Mouse (Mus musculus) heart, embryonic 15.5 days (tissue): ENCODE data around the gene Cdc42bpg. TPM values are rescaled to one million over a fixed set of nuclear protein-coding genes. Genes with fewer than 3 reads are reported as not detected.

Experiments used
- ATAC-seq: fragments of 200-750 bp; cut with Nextera tagmentation; replicated peaks from 2 replicates; pipeline ENCODE4 v1.8.0; 2017; ENCODE audit warnings: low read depth, moderate TSS enrichment; ENCODE audit not compliant: insufficient number of reproducible peaks, insufficient read depth, low FRiP score
- H3K27ac ChIP-seq: fragments of 300-500 bp; sonication (generic); 2 replicates; pipeline ENCODE4 v1.5.1; 2015; ENCODE audit warnings: mild to moderate bottlenecking, inconsistent platforms
- H3K27me3 ChIP-seq: fragments of 300-500 bp; sonication (generic); 2 replicates; pipeline ENCODE4 v1.6.1; 2015; ENCODE audit warnings: inconsistent platforms
- H3K36me3 ChIP-seq: fragments of 300-500 bp; sonication (generic); 2 replicates; pipeline ENCODE4 v1.6.1; 2015; ENCODE audit warnings: mild to moderate bottlenecking, inconsistent platforms
- H3K4me1 ChIP-seq: fragments of 300-500 bp; sonication (generic); replicated peaks from 2 replicates; pipeline ENCODE4 v1.6.1; 2015; ENCODE audit warnings: inconsistent platforms
- H3K4me2 ChIP-seq: fragments of 300-500 bp; sonication (generic); 2 replicates; pipeline ENCODE4 v1.6.1; 2015; ENCODE audit warnings: inconsistent platforms, mild to moderate bottlenecking, moderate library complexity
- H3K4me3 ChIP-seq: fragments of 300-500 bp; sonication (generic); 2 replicates; pipeline ENCODE4 v1.5.1; 2015; ENCODE audit warnings: mild to moderate bottlenecking, inconsistent platforms
- H3K9ac ChIP-seq: fragments of 300-500 bp; sonication (generic); 2 replicates; pipeline ENCODE4 v1.6.1; 2015; ENCODE audit warnings: mild to moderate bottlenecking, inconsistent platforms
- H3K9me3 ChIP-seq: fragments of 300-500 bp; sonication (generic); replicated peaks from 2 replicates; pipeline ENCODE4 v1.6.1; 2016; ENCODE audit warnings: inconsistent platforms
- WGBS: fragments of 180-500 bp; shearing (Covaris S2); methylation state at CpG from one replicate; pipeline ENCODE4 v1.1.7; 2015; ENCODE audit warnings: mixed read lengths; 5-methylcytosine and 5-hydroxymethylcytosine counted together
- polyA plus RNA-seq: library from polyadenylated mRNA; unstranded; fragments of >200 nt; fragmentation: Nextera tagmentation; extraction: Ambion mirVana; gene quantifications from 2 replicates; pipeline ENCODE4 v1.2.1, GENCODE M21; 2015

Gene Cdc42bpg
- 0.30 and 0.60 TPM in 2 replicates for polyA plus RNA-seq

DNA sequence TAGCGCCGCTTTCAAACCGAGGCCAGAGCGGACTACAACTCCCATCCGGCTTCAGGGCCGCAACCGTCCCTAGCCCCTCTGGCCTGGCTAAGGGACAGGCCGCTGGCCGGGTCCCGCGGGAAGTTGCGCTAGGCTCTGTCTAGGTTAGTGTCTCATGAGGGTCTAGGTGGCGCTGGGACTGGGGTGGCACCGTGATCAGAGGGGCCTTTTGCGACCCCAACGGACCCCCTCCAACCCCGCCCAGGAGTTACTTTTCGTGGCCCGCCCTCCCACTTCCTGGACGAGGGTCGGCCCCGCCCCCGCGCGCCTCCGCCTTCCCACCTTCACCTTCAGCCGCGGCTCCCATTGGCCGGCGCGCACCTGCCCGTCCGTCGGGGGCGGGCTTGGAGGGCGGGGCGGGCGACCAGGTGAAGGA is at the start of gene Cdc42bpg:
Gene Cdc42bpg (plus strand): TSS at position 320 of the 415 bp plus-strand sequence.
- Histone ChIP-seq H3K9me3 (no peaks in the 10 kb centered on the region), H3K4me2 (peak within 1 kb of the TSS; percentile 78), H3K9ac (peak within 1 kb of the TSS; percentile 73), H3K36me3 (peaks cover 3% of the 10 kb centered on the region; the same call in 1 of the 2 replicates), H3K4me1 (peaks cover 31% of the 10 kb centered on the region), H3K4me3 (peak within 1 kb of the TSS; percentile 68), H3K27ac (peak within 1 kb of the TSS; percentile 83), H3K27me3 (no peaks in the 10 kb centered on the region)
- peak; percentile 83 for ATAC-seq
- whole genome bisulfite sequencing: under 1% methylated on average over 36 of the region's 38 CpGs

DNA sequence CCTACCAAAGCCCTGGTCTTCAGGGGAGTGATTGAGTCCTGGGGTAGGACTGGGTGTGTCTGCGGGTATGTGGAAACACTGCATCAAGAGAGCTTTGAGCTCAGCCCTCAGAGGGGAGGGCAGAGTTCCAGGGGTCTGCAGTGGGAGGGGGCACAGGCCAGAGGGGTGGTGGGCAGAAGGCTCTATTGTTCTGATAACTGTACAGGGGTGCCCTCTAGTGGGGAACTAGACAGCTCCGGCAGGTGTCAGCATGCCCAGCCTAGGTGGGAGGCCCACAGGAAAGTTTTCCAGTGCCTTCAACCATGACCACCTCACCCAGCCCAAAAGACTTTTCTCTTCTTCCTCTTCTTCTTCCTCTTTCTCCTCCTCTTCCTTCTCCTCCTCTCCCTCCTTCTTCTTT is 45.8 kb upstream of the Cdc42bpg start:
- no peaks in the 10 kb centered on the region for H3K4me1 ChIP-seq
- no peak overlapping the region for H3K4me3 ChIP-seq
- no peak for ATAC-seq
- no peaks in the 10 kb centered on the region for H3K9me3 ChIP-seq
- peaks cover 59% of the 10 kb centered on the region for H3K36me3 ChIP-seq
- H3K27ac ChIP-seq: no peak overlapping the region
- no peaks in the 10 kb centered on the region for H3K27me3 ChIP-seq
- no peak overlapping the region for H3K9ac ChIP-seq
- H3K4me2 ChIP-seq: no peak overlapping the region
- WGBS: 74% methylated on average over 2 of the region's 2 CpGs

DNA sequence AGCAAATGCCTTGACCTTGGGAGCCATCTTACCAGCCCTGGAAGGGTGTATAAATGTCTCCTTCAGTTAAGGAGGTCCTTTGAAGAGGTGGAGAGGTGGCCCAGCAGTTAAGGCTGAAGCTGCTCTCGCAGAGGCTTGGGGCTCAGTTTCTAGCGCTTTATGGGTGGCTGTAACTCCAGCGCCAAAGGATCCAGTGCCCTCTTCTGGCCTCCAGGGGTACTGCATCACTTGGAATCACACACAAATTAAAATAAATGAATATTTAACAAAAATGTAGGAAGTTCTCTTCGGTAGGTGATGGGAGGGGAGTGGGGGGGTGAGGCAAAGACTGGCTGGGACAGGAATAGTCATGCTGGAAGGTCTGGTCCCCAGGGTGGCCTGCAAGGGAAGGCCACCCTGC is 45.3 kb upstream of the Cdc42bpg start:
- peaks cover 55% of the 10 kb centered on the region for H3K36me3 ChIP-seq
- H3K9me3 ChIP-seq: no peaks in the 10 kb centered on the region
- H3K4me1 ChIP-seq: no peaks in the 10 kb centered on the region
- H3K9ac ChIP-seq: no peak overlapping the region
- H3K4me3 ChIP-seq: no peak overlapping the region
- ATAC-seq: no peak
- H3K27ac ChIP-seq: no peak overlapping the region
- no peak overlapping the region for H3K4me2 ChIP-seq
- 76% methylated on average over 4 of the region's 4 CpGs for WGBS
- H3K27me3 ChIP-seq: no peaks in the 10 kb centered on the region

DNA sequence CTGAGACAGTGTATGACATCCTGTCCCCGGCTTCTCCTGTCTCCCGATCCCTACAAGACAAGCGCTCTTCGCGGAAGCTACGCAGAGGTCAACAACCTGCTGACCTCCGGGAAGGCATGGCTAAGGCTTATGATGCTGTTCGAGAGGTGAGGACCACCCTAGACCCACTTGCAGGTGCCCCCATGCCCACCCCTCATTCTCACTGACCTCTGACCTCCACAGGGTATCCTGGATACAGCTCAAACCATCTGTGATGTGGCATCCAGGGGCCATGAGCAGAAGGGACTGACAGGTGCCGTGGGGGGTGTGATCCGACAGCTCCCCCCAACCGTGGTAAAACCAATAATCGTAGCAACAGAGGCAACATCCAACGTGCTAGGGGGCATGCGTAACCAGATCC is 44.9 kb upstream of the Cdc42bpg start:
- no peak overlapping the region for H3K4me2 ChIP-seq
- no peak overlapping the region for H3K4me3 ChIP-seq
- no peak overlapping the region for H3K9ac ChIP-seq
- H3K9me3 ChIP-seq: no peaks in the 10 kb centered on the region
- peaks cover 50% of the 10 kb centered on the region for H3K36me3 ChIP-seq
- ATAC-seq: no peak
- no peaks in the 10 kb centered on the region for H3K27me3 ChIP-seq
- 90% methylated on average over 14 of the region's 14 CpGs for WGBS
- no peak overlapping the region for H3K27ac ChIP-seq
- no peaks in the 10 kb centered on the region for H3K4me1 ChIP-seq

DNA sequence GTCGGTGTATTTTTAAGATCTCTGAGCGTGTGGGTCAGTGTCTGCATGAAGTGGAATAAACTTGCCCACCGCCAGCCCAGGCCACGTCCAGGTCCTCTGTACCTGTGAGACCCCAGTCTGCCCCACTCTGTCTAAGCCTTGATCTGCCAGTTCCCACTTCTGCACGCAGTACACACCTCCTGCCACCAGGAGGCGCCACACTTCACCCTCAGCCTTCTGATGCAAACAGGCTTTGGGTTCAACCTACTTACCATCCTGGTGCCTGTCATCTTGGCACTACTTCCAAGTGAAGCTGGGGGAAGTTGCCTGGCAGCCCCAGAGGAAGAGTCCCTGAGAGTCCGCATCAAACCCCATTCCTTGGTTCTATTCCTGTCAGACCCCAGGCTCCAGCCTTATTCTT is 44.0 kb upstream of the Cdc42bpg start:
- H3K9ac ChIP-seq: no peak overlapping the region
- no peaks in the 10 kb centered on the region for H3K4me1 ChIP-seq
- no peak overlapping the region for H3K27ac ChIP-seq
- H3K36me3 ChIP-seq: peaks cover 43% of the 10 kb centered on the region
- no peak overlapping the region for H3K4me3 ChIP-seq
- no peaks in the 10 kb centered on the region for H3K9me3 ChIP-seq
- WGBS: 62% methylated on average over 7 of the region's 7 CpGs
- 0 out of 2 replicates have a peak, but pooled peaks have one; percentile 6 for ATAC-seq
- no peaks in the 10 kb centered on the region for H3K27me3 ChIP-seq
- no peak overlapping the region for H3K4me2 ChIP-seq

DNA sequence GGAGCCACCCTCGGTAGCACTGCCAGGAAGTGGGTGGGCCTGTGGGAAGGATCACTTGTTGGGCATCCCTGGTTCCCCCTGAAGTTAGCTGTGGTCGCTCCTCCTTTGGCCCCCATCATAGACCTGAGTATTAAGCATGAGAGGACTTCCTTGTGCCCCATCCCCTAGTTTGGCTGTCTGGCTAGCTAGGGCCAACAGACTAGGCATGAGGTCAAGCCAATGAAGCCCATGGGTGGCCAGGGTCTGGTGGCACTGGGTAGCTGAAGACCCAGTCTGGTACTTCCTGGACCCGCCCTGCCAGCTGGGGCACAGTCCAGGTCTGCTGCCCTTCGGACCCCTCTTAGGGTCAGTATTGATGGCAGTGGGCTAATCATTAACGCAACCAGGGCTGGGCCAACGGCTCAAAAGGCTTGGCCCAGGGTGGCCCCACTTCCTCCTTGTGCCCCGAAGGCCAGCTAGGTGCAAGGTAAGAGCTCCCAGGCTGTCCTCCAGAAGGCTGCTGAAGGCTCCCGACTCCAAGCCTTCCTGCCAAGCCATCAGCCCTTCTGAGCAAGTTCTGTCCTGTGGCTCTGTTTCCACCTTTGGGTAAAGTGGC is 43.3 kb upstream of the Cdc42bpg start:
- 88% methylated on average over 8 of the region's 8 CpGs for WGBS
- H3K4me1 ChIP-seq: peaks cover 2% of the 10 kb centered on the region
- no peak overlapping the region for H3K4me3 ChIP-seq
- H3K4me2 ChIP-seq: no peak overlapping the region
- no peaks in the 10 kb centered on the region for H3K9me3 ChIP-seq
- no peak for ATAC-seq
- no peaks in the 10 kb centered on the region for H3K27me3 ChIP-seq
- no peak overlapping the region for H3K27ac ChIP-seq
- no peak overlapping the region for H3K9ac ChIP-seq
- peaks cover 37% of the 10 kb centered on the region for H3K36me3 ChIP-seq

DNA sequence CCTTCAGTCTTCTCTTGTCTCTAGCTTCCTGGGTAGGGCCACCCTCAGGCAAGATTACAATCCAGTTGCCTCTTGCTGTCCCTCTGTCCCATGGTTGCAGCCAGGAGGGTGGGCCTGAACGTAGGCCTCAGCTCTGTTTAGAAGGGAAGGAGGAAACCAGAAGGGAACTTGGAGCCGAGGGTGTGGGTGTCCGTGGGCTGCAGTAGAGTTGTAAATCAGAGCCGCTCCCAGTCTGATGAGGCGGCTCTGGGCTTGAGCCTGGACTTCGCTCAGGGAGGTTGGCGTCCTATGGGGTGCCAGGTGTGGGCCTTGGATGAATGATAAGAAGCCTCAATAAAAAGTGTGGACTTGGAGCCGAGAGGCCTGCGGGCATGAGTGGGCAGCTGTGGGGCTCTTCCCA is 42.1 kb upstream of the Cdc42bpg start:
- Histone ChIP-seq H3K9me3 (no peaks in the 10 kb centered on the region), H3K36me3 (peaks cover 26% of the 10 kb centered on the region), H3K27ac (no peak overlapping the region), H3K4me3 (no peak overlapping the region), H3K4me1 (peaks cover 3% of the 10 kb centered on the region), H3K4me2 (no peak overlapping the region), H3K9ac (no peak overlapping the region), H3K27me3 (no peaks in the 10 kb centered on the region)
- no peak for ATAC-seq
- 72% methylated on average over 9 of the region's 9 CpGs for WGBS

DNA sequence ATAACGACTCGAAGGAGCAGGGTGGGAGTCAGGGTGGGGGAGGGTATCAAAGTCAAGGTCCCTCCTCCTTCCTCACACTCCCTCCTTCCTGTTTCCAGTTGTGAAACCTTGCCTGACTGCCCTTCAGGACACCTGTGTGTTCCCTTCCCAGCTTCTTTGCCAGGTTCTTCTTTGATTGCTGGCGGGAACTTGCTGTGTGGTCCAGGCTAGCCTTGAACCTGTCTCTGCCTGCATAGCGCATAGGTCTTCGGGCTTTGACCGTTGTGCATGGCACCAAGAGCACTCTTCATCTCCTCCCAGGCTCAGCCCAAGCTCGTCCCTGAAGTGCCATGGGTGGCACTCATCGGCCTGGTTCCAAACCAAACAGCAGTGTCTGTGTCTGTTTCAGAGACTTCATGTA is 41.3 kb upstream of the Cdc42bpg start:
- H3K36me3 ChIP-seq: peaks cover 22% of the 10 kb centered on the region
- H3K27me3 ChIP-seq: no peaks in the 10 kb centered on the region
- H3K9ac ChIP-seq: no peak overlapping the region
- no peaks in the 10 kb centered on the region for H3K9me3 ChIP-seq
- no peak overlapping the region for H3K27ac ChIP-seq
- no peak for ATAC-seq
- peaks cover 3% of the 10 kb centered on the region for H3K4me1 ChIP-seq
- H3K4me2 ChIP-seq: no peak overlapping the region
- WGBS: 79% methylated on average over 8 of the region's 8 CpGs
- H3K4me3 ChIP-seq: no peak overlapping the region

DNA sequence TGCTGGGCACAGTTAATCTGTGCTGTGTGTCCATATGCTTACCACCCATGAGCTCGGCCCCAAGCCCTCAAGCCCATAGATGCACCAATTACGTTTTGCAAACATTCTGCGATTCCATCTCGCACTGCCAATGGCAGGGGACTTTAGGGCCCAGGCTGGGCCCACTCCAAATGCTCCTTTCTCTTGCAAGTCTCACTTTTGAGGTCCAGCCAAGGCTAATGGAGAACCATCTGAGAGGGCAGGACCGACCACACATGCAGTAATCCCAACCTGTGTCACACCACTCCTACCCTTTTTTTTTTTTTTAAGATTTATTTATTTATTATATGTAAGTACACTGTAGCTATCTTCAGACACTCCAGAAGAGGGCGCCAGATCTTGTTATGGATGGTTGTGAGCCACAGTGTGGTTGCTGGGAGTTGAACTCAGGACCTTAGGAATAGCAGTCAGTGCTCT is 40.5 kb upstream of the Cdc42bpg start:
- H3K4me2 ChIP-seq: no peak overlapping the region
- peaks cover 3% of the 10 kb centered on the region for H3K4me1 ChIP-seq
- ATAC-seq: no peak
- no peak overlapping the region for H3K4me3 ChIP-seq
- 75% methylated on average over 6 of the region's 6 CpGs for WGBS
- H3K36me3 ChIP-seq: peaks cover 13% of the 10 kb centered on the region
- no peaks in the 10 kb centered on the region for H3K9me3 ChIP-seq
- H3K27ac ChIP-seq: no peak overlapping the region
- no peaks in the 10 kb centered on the region for H3K27me3 ChIP-seq
- no peak overlapping the region for H3K9ac ChIP-seq

DNA sequence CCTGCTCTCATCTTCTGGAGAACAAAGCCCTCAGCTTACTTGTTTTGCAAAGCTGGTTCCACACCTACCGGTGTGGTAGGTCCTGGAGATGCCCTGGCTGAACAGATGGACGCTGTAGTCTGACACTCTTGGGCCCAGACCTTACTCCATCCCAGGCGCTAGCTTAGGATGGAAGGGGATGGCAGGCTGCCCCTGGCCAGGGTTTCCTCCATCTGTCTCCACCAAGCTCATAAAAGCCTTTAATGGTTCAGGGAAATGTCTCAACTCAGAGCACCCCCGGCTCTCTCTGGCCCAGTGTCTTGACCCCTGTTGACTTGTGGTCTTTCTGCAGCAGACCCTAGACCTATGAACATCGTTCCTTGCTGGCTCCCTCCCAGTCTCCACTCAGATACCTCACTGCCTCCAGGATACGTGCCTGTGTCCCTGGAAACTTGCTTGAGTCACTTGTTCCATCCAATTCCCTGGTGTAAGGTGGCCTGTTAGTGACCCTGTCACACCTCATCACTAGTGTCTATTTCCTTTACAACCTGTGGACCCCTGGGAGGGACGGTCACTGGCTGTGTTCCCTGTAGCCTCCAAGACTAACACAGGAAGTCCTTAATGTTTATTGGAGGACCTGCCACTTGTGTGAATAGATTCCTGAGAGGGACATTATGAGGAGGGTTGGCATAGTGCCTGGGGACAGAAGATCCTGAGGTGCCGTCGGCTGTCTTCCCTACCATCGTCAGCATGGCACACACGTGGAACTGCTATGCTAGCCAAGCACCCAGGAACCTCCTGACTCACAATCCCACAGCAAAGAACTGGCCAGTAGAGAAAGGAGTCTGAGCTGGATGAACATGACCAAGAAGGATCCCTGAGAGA is 38.7 kb upstream of the Cdc42bpg start:
- no peak for ATAC-seq
- 57% methylated on average over 11 of the region's 11 CpGs for WGBS
- Histone ChIP-seq H3K4me3 (no peak overlapping the region), H3K36me3 (no peaks in the 10 kb centered on the region), H3K27ac (no peak overlapping the region), H3K4me2 (no peak overlapping the region), H3K9me3 (no peaks in the 10 kb centered on the region), H3K4me1 (peaks cover 5% of the 10 kb centered on the region), H3K27me3 (no peaks in the 10 kb centered on the region), H3K9ac (no peak overlapping the region)

DNA sequence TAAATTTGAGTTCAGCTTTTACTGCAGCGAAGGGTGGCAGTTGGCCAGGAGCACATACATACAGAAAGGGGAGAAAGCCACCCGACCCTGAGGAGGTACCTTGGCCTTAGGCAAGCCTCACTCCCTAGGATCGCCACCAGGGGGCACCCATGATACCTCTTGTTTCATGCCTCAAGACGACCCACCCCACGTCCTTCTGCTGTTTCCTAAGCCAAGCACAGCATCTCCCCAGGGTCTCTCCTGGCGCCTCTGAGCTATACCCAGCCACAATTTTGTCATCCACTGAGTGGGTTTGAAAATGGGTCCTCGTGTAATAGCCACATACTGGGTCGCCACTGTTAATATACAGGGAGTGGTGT is 38.1 kb upstream of the Cdc42bpg start:
- peak; percentile 54 for ATAC-seq
- Histone ChIP-seq H3K27ac (no peak overlapping the region), H3K4me1 (peaks cover 10% of the 10 kb centered on the region), H3K36me3 (no peaks in the 10 kb centered on the region), H3K27me3 (no peaks in the 10 kb centered on the region), H3K9ac (no peak overlapping the region), H3K4me2 (no peak overlapping the region), H3K9me3 (no peaks in the 10 kb centered on the region), H3K4me3 (no peak overlapping the region)
- 9% methylated on average over 8 of the region's 8 CpGs for WGBS
